Mouse (Mus musculus) spleen, adult 2 months (tissue): Measurements from ENCODE around the gene Rpp21.

Experiments
- CTCF ChIP-seq: fragments of 200-500 bp; IDR thresholded peaks from 2 replicates; pipeline ENCODE4 v1.5.1; 2011; ENCODE audit warnings: mild to moderate bottlenecking, inconsistent platforms; ENCODE audit not compliant: insufficient read depth, insufficient read length, insufficient replicate concordance; ENCODE audit errors: extremely low read depth
- POLR2A ChIP-seq: fragments of 200-500 bp; IDR thresholded peaks from 2 replicates; pipeline ENCODE4 v1.6.1; 2011; ENCODE audit warnings: low read depth, low read length, inconsistent platforms

DNA sequence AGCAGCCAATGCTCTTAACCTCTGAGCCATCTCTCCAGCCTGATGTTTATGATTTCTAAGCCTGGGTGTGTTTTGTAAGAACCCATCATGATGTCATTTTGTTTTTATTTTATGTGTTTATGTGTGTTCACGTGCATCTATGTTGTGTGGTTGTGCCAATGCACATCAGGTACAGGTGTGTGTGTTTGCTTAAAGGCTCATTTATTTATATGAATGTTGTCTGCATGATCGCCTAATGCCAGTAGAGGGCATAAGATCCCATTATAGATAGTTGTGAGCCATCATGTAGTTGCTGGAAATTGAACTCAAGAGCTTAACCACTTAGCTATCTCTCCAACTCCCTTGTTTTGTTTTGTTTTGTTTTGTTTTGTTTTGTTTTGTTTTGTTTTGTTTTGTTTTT, 12.1 kb downstream of the Rpp21 start:
- TF ChIP-seq POLR2A = no peak
- no peak for TF ChIP-seq CTCF
